In the genomic region with DNA sequence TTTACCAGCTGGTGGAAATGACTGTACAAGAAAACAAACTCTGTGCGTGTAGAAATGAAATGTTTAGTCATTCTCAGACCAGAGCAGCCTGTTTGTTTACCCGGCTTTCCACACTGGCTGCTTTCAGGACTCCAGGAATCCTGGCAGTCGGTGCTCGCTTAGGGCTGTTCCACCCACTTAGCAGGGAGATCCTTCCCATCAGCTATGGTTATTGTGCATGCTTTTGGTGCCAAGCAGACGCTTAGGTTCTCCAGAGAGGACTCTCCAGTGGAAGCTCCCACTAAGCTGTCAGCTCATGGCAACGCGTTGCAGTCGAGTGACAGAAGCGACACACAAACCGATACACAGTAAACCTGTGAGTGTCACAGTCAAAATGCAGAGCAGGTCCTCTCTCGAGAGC, we compare ENCODE assay signal across 10 mouse cellular contexts. TPM values are rescaled to one million over a fixed set of nuclear protein-coding genes. Genes with fewer than 3 reads are reported as not detected.
DNase-seq lines count a peak whose midpoint lies in the region; ATAC-seq lines count a peak whose summit lies in the region.
"Had no signal": no experiment of that assay in that cellular context is flagged by ENCODE, and none has a peak within 500 bp of the region (broad histone marks: within the 10 kb centered on the region; RNA-seq: fewer than 3 reads in every experiment).

No protein-coding gene starts in this region.

- H3K4me2 ChIP-seq in hindbrain, embryonic 15.5 days, result no peak overlapping the region
- H3K4me2 ChIP-seq in hindbrain, embryonic 14.5 days (replicated peaks), result no peak overlapping the region
- 0 out of 2 replicates have a peak overlapping the region, but pooled peaks have one; percentile 10 for H3K4me2 ChIP-seq in forebrain, embryonic 16.5 days (ENCODE audit: low read length)
- H3K4me2 ChIP-seq: kidney, embryonic 15.5 days; limb, embryonic 15.5 days had no signal

- H3K36me3 ChIP-seq in hindbrain, embryonic 15.5 days, result no peaks in the 10 kb centered on the region
- no peaks in the 10 kb centered on the region for H3K36me3 ChIP-seq in hindbrain, embryonic 14.5 days (replicated peaks; ENCODE audit: control insufficient read depth, insufficient read depth)
- no peaks in the 10 kb centered on the region for H3K36me3 ChIP-seq in forebrain, embryonic 16.5 days (ENCODE audit: control insufficient read depth, insufficient read depth)
- H3K36me3 ChIP-seq: kidney, embryonic 15.5 days; limb, embryonic 15.5 days had no signal

- H3K27ac ChIP-seq in hindbrain, embryonic 15.5 days (replicated peaks), result no peak overlapping the region
- H3K27ac ChIP-seq in hindbrain, embryonic 14.5 days, result no peak overlapping the region
- H3K27ac ChIP-seq in forebrain, embryonic 16.5 days (ENCODE audit: low read length), result no peak overlapping the region
- H3K27ac ChIP-seq: kidney, embryonic 15.5 days; limb, embryonic 15.5 days had no signal

- no peak for DNase-seq in hindbrain, embryonic 14.5 days (ENCODE audit: low spot score)
- peak; percentile 51 to 54 for DNase-seq in layer of hippocampus, adult 8-10 months (ENCODE audit: low spot score in 2 of 2)
- peak; percentile 34 for DNase-seq in right cerebral cortex, adult 18-20 months
- no peak for DNase-seq in spleen, postnatal 10 days (ENCODE audit: low spot score in 2 of 2)
- DNase-seq in kidney, postnatal 4 days, result no peak
- DNase-seq: gastrocnemius, postnatal 25 days had no signal

- H3K27me3 ChIP-seq in hindbrain, embryonic 15.5 days, result no peaks in the 10 kb centered on the region
- H3K27me3 ChIP-seq in hindbrain, embryonic 14.5 days (ENCODE audit: control insufficient read depth, insufficient read depth, low read length), result no peaks in the 10 kb centered on the region
- H3K27me3 ChIP-seq in forebrain, embryonic 16.5 days (replicated peaks; ENCODE audit: control insufficient read depth, insufficient read depth, low read length), result no peaks in the 10 kb centered on the region
- H3K27me3 ChIP-seq: kidney, embryonic 15.5 days; limb, embryonic 15.5 days had no signal

- 0 out of 2 replicates have a peak, but pooled peaks have one; percentile 51 for ATAC-seq in hindbrain, embryonic 15.5 days (ENCODE audit: low FRiP score, low read depth)
- ATAC-seq in hindbrain, embryonic 14.5 days (ENCODE audit: low FRiP score), result no peak
- ATAC-seq in forebrain, embryonic 16.5 days, result peak; percentile 86

- WGBS in hindbrain, embryonic 15.5 days, result 59% methylated on average over 11 of the region's 11 CpGs
- 62% methylated on average over 11 of the region's 11 CpGs for WGBS in hindbrain, embryonic 14.5 days
- WGBS in forebrain, embryonic 16.5 days, result 54% methylated on average over 11 of the region's 11 CpGs

- H3K9me3 ChIP-seq in hindbrain, embryonic 15.5 days, result no peaks in the 10 kb centered on the region
- H3K9me3 ChIP-seq in hindbrain, embryonic 14.5 days (ENCODE audit: control insufficient read depth, low read length), result no peaks in the 10 kb centered on the region
- H3K9me3 ChIP-seq in forebrain, embryonic 16.5 days (ENCODE audit: control insufficient read depth, low read length), result no peaks in the 10 kb centered on the region
- H3K9me3 ChIP-seq: kidney, embryonic 15.5 days; limb, embryonic 15.5 days had no signal

- no peak overlapping the region for H3K4me3 ChIP-seq in hindbrain, embryonic 15.5 days
- H3K4me3 ChIP-seq in hindbrain, embryonic 14.5 days (replicated peaks; ENCODE audit: low read length), result no peak overlapping the region
- H3K4me3 ChIP-seq in forebrain, embryonic 16.5 days (replicated peaks; ENCODE audit: low read length), result no peak overlapping the region
- H3K4me3 ChIP-seq: kidney, embryonic 15.5 days; limb, embryonic 15.5 days had no signal

- no peak overlapping the region for H3K9ac ChIP-seq in hindbrain, embryonic 15.5 days
- no peak overlapping the region for H3K9ac ChIP-seq in hindbrain, embryonic 14.5 days
- H3K9ac ChIP-seq in forebrain, embryonic 16.5 days (replicated peaks; ENCODE audit: low read depth, low read length), result no peak overlapping the region
- H3K9ac ChIP-seq: kidney, embryonic 15.5 days; limb, embryonic 15.5 days had no signal

- H3K4me1 ChIP-seq in hindbrain, embryonic 15.5 days (replicated peaks), result peaks cover 7% of the 10 kb centered on the region
- H3K4me1 ChIP-seq in hindbrain, embryonic 14.5 days (replicated peaks; ENCODE audit: control insufficient read depth, insufficient read depth, low read length), result no peaks in the 10 kb centered on the region
- peaks cover 6% of the 10 kb centered on the region for H3K4me1 ChIP-seq in forebrain, embryonic 16.5 days (replicated peaks; ENCODE audit: control insufficient read depth, insufficient read depth, low read length)

RNA-seq across cellular contexts. Expression of gene Col25a1, which starts 2.7 kb away (rescaled TPM):
- 5.5 and 6.4 TPM in 2 replicates for polyA plus RNA-seq in hindbrain, embryonic 15.5 days (2015; fragmentation: Nextera tagmentation; extraction: Ambion mirVana)
- polyA plus RNA-seq in hindbrain, embryonic 14.5 days (2014; fragmentation: Nextera tagmentation; extraction: Ambion mirVana), result 6.3 and 8.1 TPM in 2 replicates
- polyA plus RNA-seq in forebrain, embryonic 16.5 days (2015; fragmentation: Nextera tagmentation; extraction: Ambion mirVana), result 4.1 and 6.3 TPM in 2 replicates
- 10 to 100 TPM; 56.3 to 71.8 (median 65.0) TPM for total RNA-seq in layer of hippocampus, adult 8-10 months (2022)

Comparison
In these comparisons a context has a peak if more than half of its experiments do, and no peak if none do; other contexts are left out.
1. DNase-seq: peak in layer of hippocampus, adult 8-10 months (2 of 2) and right cerebral cortex, adult 18-20 months (single experiment); none in hindbrain, embryonic 14.5 days (single experiment), spleen, postnatal 10 days (0 of 2) and kidney, postnatal 4 days (0 of 2).